Mouse (Mus musculus) liver, adult 10 weeks (tissue): ENCODE results near the gene Tmem202. TPM values are rescaled to one million over a fixed set of nuclear protein-coding genes. Genes with fewer than 3 reads are reported as not detected.

Experiments used
- polyA plus RNA-seq: library from polyadenylated mRNA; stranded (reverse); fragments of 350-450 nt; fragmentation: Illumina TruSeq; extraction: RNeasy Lipid Tissue Mini Kit (QIAGEN cat#74804); gene quantifications from one replicate; pipeline ENCODE4 v1.2.3, GENCODE M21; 2014; ENCODE audit warnings: low read depth, low replicate concordance

Tmem202 gene
- not detected for polyA plus RNA-seq

DNA sequence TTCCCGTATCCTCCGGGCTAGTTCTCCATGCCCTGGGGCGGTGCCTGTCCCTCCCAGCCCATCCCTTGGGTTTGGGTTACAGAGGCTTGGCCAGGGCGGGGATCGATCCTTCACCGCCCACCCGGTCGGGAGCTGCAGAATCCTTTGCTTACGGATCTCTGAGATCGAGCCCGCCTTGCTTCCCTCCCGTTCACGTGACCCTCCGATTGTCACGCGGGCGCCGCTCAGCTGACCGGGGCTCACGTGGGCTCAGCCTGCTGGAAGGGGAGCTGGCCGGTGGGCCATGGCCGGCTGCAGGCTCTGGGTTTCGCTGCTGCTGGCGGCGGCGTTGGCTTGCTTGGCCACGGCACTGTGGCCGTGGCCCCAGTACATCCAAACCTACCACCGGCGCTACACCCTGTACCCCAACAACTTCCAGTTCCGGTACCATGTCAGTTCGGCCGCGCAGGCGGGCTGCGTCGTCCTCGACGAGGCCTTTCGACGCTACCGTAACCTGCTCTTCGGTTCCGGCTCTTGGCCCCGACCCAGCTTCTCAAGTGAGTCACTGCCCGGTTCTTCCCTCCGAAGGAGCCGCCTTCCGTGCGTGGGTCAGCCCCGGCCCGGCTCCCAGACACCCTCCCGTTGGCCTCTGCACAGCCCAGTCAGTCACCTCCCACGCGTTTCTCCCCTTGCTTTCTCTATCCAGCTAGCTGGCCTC, at the start of gene Tmem202, which contains the start of gene Hexa:
Gene Tmem202, minus strand, starts transcription at position 407 of the 697 bp plus-strand sequence.
Gene Hexa, plus strand, starts transcription at position 100 of the 697 bp plus-strand sequence.

DNA sequence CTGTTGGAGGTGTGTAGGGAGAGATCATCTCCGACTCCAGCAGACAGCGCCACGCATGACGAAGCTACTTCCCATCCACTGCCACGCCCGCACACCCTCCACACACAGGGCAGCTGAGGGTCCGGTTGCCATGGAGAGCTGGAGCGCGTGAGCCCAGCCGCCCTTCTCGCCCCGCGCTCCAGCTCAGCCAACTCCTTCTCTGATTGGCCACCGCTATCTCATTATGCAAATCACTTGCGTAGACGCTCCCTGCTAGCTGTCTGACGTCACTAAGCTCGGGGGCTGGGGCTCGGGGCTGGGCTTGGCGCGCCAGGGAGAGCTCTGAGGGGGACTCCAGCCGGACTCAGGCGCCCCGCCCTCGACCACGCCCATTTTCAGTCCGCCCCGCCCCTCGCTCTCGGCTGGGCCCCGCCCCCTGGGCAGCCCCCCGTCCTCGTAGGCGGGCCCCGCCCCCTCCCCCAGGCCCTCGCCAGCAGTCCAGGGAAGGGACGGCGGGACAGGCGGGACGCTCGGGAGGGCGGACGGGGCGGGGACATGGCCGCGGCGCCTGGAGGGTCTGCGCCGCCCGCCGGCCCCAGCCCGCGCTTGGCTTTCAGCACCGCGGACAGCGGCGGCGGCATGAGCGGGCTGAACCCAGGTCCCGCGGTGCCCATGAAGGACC, 38.3 kb upstream of the Tmem202 start, which contains the start of gene Celf6:
Gene Celf6, plus strand, starts transcription at position 74 of the 661 bp plus-strand sequence.

DNA sequence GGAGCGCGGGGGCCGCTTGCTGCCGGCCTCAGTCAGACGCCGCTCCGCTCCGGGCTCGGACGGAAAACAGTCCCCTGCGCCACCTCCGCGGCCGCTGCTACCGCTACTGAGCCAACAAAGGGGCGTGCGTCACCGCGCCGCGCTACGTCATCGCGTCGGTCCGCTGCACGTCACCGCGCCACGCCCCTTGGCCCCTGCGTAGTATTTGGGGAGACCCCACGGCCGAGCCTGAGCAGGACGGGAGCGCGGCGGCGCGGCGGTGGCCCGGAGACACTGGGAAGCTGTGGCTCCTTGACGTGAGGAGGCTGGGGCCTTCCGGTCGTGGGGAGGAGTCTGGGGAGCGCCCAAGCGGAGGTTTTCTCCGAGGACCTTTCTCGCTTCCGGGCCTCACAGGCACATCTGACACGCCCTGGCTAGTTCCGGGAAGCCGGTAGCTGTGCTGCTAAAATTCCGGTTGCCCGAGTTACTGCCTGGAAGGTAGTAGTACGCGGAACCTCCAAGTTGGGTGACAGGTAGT, 53.0 kb downstream of the Tmem202 start, which contains the start of gene Arih1:
Gene Arih1, minus strand, starts transcription at position 70 of the 517 bp plus-strand sequence.

Other genes with a start within 250 kb of the Tmem202 start
- gene Adpgk, start 248.3 kb downstream of the Tmem202 start, polyA plus RNA-seq, result 11.5 TPM
- 3.0 TPM for gene Bbs4, start 186.3 kb downstream of the Tmem202 start, polyA plus RNA-seq
- gene Arih1, start 53.2 kb downstream of the Tmem202 start, polyA plus RNA-seq, result 44.0 TPM
- 17.6 TPM for gene Hexa, start 307 bp downstream of the Tmem202 start, polyA plus RNA-seq
- not detected for gene Celf6, start 38.1 kb upstream of the Tmem202 start, polyA plus RNA-seq
- gene Parp6, start 77.4 kb upstream of the Tmem202 start, polyA plus RNA-seq, result 10.6 TPM
- 2.0 TPM for gene Pkm, start 116.5 kb upstream of the Tmem202 start, polyA plus RNA-seq
- gene Gramd2, start 140.3 kb upstream of the Tmem202 start, polyA plus RNA-seq, result not detected
- gene Senp8, start 210.9 kb upstream of the Tmem202 start, polyA plus RNA-seq, result 5.1 TPM
- gene Myo9a, start 211.0 kb upstream of the Tmem202 start, polyA plus RNA-seq, result 3.0 TPM